Mouse (Mus musculus) heart, adult 9 months (tissue): ENCODE measurements at regions not wholly inside any gene's neighbourhood (a gene's known extent, or its start where the extent isn't known, plus 50 kb on each side); places are given as distances from the start of the nearest gene placed in this dataset.
A peak's percentile ranks its signal among the peaks of the same experiment; 100 is the strongest.

Experiments
- DNase-seq, 2 experiments: peaks; one replicate each; pipeline ENCODE4 v3.0.0; 2022; ENCODE audit warnings: low spot score in 2 of 2

- no peak for DNase-seq
These were observed 52.2 kb upstream of the Tmem108 start for GRCm38 (mm10) chr9:103813791-103814190.

- DNase-seq, result no peak
These were observed 57.4 kb upstream of the Tmem108 start for GRCm38 (mm10) chr9:103818998-103819397.

- no peak for DNase-seq
These were observed 60.0 kb upstream of the Tmem108 start for GRCm38 (mm10) chr9:103821632-103822031.

GRCm38 (mm10) chr9:103823491-103823890 lies 61.9 kb upstream of the Tmem108 start:
- DNase-seq, result no peak

GRCm38 (mm10) chr9:103841199-103841598 lies 79.6 kb upstream of the Tmem108 start:
- no peak for DNase-seq

- no peak for DNase-seq
These were observed 82.2 kb upstream of the Tmem108 start for GRCm38 (mm10) chr9:103843836-103844235.

GRCm38 (mm10) chr9:103845916-103846457 lies 84.3 kb upstream of the Tmem108 start:
- no peak for DNase-seq

- DNase-seq, result no peak
These were observed 86.3 kb upstream of the Tmem108 start for GRCm38 (mm10) chr9:103847931-103848330.

- DNase-seq, result no peak
These were observed 87.4 kb upstream of the Tmem108 start for GRCm38 (mm10) chr9:103849079-103849478.

- no peak for DNase-seq
These were observed 91.1 kb upstream of the Tmem108 start for GRCm38 (mm10) chr9:103852691-103853090.

- DNase-seq, result no peak
These were observed 99.2 kb upstream of the Tmem108 start for GRCm38 (mm10) chr9:103860658-103861377.

GRCm38 (mm10) chr9:103862493-103862892 lies 100.9 kb upstream of the Tmem108 start:
- DNase-seq, result no peak

- DNase-seq, result no peak
These were observed 106.0 kb upstream of the Tmem108 start for GRCm38 (mm10) chr9:103867433-103868209.

GRCm38 (mm10) chr9:103869276-103869675 lies 107.6 kb upstream of the Tmem108 start:
- no peak for DNase-seq

- no peak for DNase-seq
These were observed 110.5 kb upstream of the Tmem108 start for GRCm38 (mm10) chr9:103872119-103872518.

GRCm38 (mm10) chr9:103873876-103874275 lies 112.2 kb upstream of the Tmem108 start:
- DNase-seq, result no peak

- DNase-seq, result no peak
These were observed 116.2 kb upstream of the Tmem108 start for GRCm38 (mm10) chr9:103877851-103878250.

GRCm38 (mm10) chr9:103892827-103893226 lies 109.5 kb upstream of the Nphp3 start:
- no peak for DNase-seq

GRCm38 (mm10) chr9:103894376-103894775 lies 108.0 kb upstream of the Nphp3 start:
- DNase-seq, result no peak

GRCm38 (mm10) chr9:103899311-103899710 lies 103.0 kb upstream of the Nphp3 start:
- no peak for DNase-seq

GRCm38 (mm10) chr9:103911347-103911746 lies 91.0 kb upstream of the Nphp3 start:
- peak; percentile 6 to 17 for DNase-seq

GRCm38 (mm10) chr9:103915126-103915525 lies 87.2 kb upstream of the Nphp3 start:
- peak in 1 of 2 experiments; percentile 8 for DNase-seq

GRCm38 (mm10) chr9:103917771-103918170 lies 84.6 kb upstream of the Nphp3 start:
- no peak for DNase-seq
